Mouse (Mus musculus): ENCODE results near the gene Foxn3.

DNA sequence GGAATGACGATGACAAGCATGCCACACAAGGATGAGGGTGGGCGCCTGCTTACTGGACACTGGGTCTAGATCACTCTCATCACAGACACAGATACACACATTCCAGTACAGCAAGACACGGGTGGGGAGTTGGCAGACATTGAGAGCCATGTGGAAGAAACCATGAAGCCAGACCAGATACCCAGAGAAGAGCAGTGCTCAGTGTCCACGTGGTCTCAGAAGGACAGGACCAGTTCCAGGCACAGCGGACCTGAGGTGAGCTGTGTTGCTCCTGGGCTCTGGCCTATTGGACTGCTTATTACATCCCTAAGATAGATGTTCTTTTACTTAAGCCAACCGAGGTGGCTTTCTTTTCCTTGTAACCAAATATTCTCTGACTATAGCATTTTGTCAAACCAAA lies 188.0 kb downstream of the Foxn3 start:
- no peak for TF ChIP-seq CTCF (IDR thresholded peaks at IDR 0.05)
- TF ChIP-seq EP300 (IDR thresholded peaks at IDR 0.05): no peak
